Mouse (Mus musculus) MEL-GATA-1-ER (cell line): Measurements from ENCODE around the gene Nipa1.
A peak's percentile ranks its signal among the peaks of the same experiment; 100 is the strongest.

ENCODE experiments used
- DNase-seq: peaks from one replicate; pipeline ENCODE4 v3.0.0-alpha.2; 2012; ENCODE audit warnings: low read depth; ENCODE audit errors: extremely low read depth

Gene Nipa1

GRCm38 (mm10) chr7:56010318-56011017 lies 9.3 kb downstream of the Nipa1 start:
- no peak for DNase-seq

GRCm38 (mm10) chr7:55998997-55999396 lies 20.8 kb downstream of the Nipa1 start:
- DNase-seq: no peak

GRCm38 (mm10) chr7:55995013-55995412 lies 24.7 kb downstream of the Nipa1 start:
- no peak for DNase-seq

- DNase-seq: no peak
Observed at GRCm38 (mm10) chr7:55991858-55992257, 27.9 kb downstream of the Nipa1 start.

GRCm38 (mm10) chr7:55991129-55991528 lies 28.6 kb downstream of the Nipa1 start:
- DNase-seq: no peak

- no peak for DNase-seq
Observed at GRCm38 (mm10) chr7:55986526-55987214, 33.1 kb downstream of the Nipa1 start.

GRCm38 (mm10) chr7:55984754-55985153 lies 35.0 kb downstream of the Nipa1 start:
- no peak for DNase-seq

GRCm38 (mm10) chr7:55983107-55983506 lies 36.6 kb downstream of the Nipa1 start:
- DNase-seq: no peak

- DNase-seq: no peak
Observed at GRCm38 (mm10) chr7:55982010-55982700, 37.6 kb downstream of the Nipa1 start.

GRCm38 (mm10) chr7:55981511-55981910 lies 38.2 kb downstream of the Nipa1 start:
- DNase-seq: no peak

GRCm38 (mm10) chr7:55974429-55974828 lies 45.3 kb downstream of the Nipa1 start:
- no peak for DNase-seq

GRCm38 (mm10) chr7:55969415-55969814 lies 50.3 kb downstream of the Nipa1 start:
- DNase-seq: no peak

GRCm38 (mm10) chr7:55968258-55968901 lies 51.4 kb downstream of the Nipa1 start:
- peak; percentile 63 for DNase-seq

GRCm38 (mm10) chr7:55966866-55967460 lies 52.8 kb downstream of the Nipa1 start:
- DNase-seq: no peak

GRCm38 (mm10) chr7:55962004-55962908 lies 57.5 kb downstream of the Nipa1 start, which contains the start of gene Nipa2:
TSS of gene Nipa2 (minus strand) at chr7:55962476.
- DNase-seq: peak; percentile 67

- no peak for DNase-seq
Observed at GRCm38 (mm10) chr7:55960506-55960905, 59.2 kb downstream of the Nipa1 start.

GRCm38 (mm10) chr7:55959801-55960200 lies 60.0 kb downstream of the Nipa1 start:
- no peak for DNase-seq

- DNase-seq: no peak
Observed at GRCm38 (mm10) chr7:55957916-55958315, 61.8 kb downstream of the Nipa1 start.

- DNase-seq: no peak
Observed at GRCm38 (mm10) chr7:55957178-55957577, 62.6 kb downstream of the Nipa1 start.

- DNase-seq: no peak
Observed at GRCm38 (mm10) chr7:55956054-55956453, 63.7 kb downstream of the Nipa1 start.
